Mouse (Mus musculus) Patski (cell line): ENCODE data around the gene Mdfic. TPM values are rescaled to one million over a fixed set of nuclear protein-coding genes. Genes with fewer than 3 reads are reported as not detected.
"Not testable (repeated sequence)": the region's sequence is repeated elsewhere in the genome, so short reads cannot be mapped to it uniquely, and the experiment has no call there.

Experiments
- ATAC-seq: fragments of 100-300 bp; one replicate; pipeline ENCODE4 v1.8.0; 2021
- CTCF ChIA-PET: fragments of 350-600 bp; sonication (Branson Sonifier 250); formaldehyde crosslinking; loops from one replicate; lab custom pipeline; 2022; ENCODE audit warnings: inconsistent platforms; lab: Charles Lee
- POLR2A ChIA-PET: fragments of 350-600 bp; sonication (Branson Sonifier 250); formaldehyde crosslinking; loops from one replicate; lab custom pipeline; 2022; ENCODE audit warnings: antibody characterized with exemption, inconsistent platforms; lab: Charles Lee
- DNase-seq: peaks from one replicate; pipeline ENCODE4 v3.0.0-alpha.2; 2011; ENCODE audit warnings: low read depth, low spot score
- H3K27me3 ChIP-seq: fragments of 371-371 bp; one replicate; pipeline ENCODE4 v1.5.1; 2021
- CTCF ChIP-seq: fragments of 100-300 bp; IDR thresholded peaks from one replicate; pipeline ENCODE4 v1.5.1; 2021
- in situ Hi-C: fragments of 300-500 bp; cut with MboI; formaldehyde crosslinking; loops from 3 replicates; pipeline ENCODE4 v1.11.1; 2018; ENCODE audit warnings: low pct_unique_long_range_greater_than_20kb, mixed read lengths
- polyA plus RNA-seq: library from polyadenylated mRNA; unstranded; gene quantifications from one replicate; pipeline ENCODE4 v1.2.3, GENCODE M21; 2021

Gene Mdfic
- 123 TPM for polyA plus RNA-seq

GRCm38 (mm10) chr6:15720461-15720817 lies at the start of gene Mdfic:
Gene Mdfic (plus strand): TSS chr6:15720661.
- ATAC-seq (peak; percentile 33), DNase-seq (no peak)
- CTCF ChIA-PET = interaction anchor here (0.9 kb wide), 1 partner anchor 69 kb away, joined by 3 read pairs; no protein-coding TSS in a partner anchor
- no peaks in the 10 kb centered on the region for H3K27me3 ChIP-seq
- in situ Hi-C loops = no loop called here
- no peak for TF ChIP-seq CTCF
- POLR2A ChIA-PET = no interaction called here

DNA sequence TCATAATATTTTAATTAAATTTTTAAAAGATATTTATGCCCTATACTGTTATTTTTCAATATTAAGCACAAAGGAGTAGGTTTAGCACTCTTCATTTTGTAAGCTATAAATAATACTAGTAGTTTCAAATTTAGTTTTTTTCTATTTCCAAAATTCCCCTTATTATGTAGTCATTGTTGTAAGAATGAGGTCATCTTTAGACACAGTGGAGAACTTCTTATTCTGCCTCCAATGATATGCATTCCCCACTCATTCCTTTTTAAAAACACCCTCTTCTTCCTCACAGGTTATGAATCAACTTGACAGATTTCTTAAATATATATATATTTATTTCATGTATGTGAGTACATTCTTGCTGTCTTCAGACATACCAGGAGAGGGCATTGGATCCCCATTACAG lies 49.1 kb upstream of the Mdfic start:
- H3K27me3 ChIP-seq = no peaks in the 10 kb centered on the region
- ATAC-seq (no peak), DNase-seq (no peak)
- ChIA-PET CTCF (interaction anchor here (1.9 kb wide), 1 partner anchor 550 kb away, joined by 5 read pairs; no protein-coding TSS in a partner anchor), POLR2A (no interaction called here)
- in situ Hi-C loops = no loop called here
- peak; percentile 32 for TF ChIP-seq CTCF

- POLR2A ChIA-PET = no interaction called here
- in situ Hi-C loops = no loop called here
- CTCF ChIA-PET = no interaction called here
- DNase-seq = no peak
- ATAC-seq = no peak
- no peaks in the 10 kb centered on the region for H3K27me3 ChIP-seq
- TF ChIP-seq CTCF = no peak
Observed at GRCm38 (mm10) chr6:15710080-15710479, 10.4 kb upstream of the Mdfic start.

DNA sequence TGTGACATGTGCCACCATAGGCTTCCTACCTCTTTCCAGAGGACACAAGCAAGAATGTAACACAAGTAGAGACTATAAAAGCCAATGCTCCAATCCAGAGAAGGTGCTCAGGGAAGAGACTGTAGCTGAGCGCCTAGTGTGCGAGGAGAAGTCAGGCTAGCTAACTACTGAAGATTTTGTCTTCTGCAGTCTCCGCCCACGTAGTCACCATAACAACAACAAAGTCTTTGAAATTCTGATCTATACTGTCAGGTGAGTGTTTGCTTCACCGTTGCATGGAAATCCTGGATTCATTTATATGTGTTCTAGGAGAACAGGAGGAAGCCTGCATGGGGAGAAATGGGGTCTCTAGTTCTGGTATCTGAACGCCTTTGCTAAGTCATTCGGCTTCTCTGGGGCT lies 9.8 kb upstream of the Mdfic start:
- ATAC-seq (no peak), DNase-seq (no peak)
- H3K27me3 ChIP-seq = no peaks in the 10 kb centered on the region
- no peak for TF ChIP-seq CTCF
- ChIA-PET CTCF (no interaction called here), POLR2A (no interaction called here)
- in situ Hi-C loops = no loop called here

DNA sequence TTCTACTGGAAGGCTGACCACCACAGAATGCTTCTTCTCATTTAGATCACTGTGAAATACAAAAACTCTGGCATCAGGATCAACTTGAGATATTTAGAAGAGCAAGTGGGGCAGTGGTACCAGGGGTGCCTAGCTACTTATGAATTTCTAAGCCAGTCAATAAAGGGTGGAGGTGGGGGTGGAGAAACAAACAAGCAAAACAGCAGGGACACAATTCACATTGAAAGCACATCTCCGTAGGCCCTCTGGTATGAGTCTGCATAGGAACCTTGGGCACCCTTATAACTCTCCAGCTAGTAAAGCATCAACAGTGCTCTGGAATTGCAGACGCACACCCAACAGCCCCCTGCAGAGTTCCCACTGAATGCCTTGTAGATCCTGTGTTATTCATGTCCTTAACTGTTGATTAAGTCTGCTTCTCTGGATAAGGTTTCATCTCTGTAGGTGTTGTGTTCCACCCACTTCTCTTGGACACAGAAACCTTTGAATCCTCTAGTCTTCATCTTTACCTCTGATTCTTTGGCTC lies 7.5 kb upstream of the Mdfic start:
- no peak for DNase-seq
- no peaks in the 10 kb centered on the region for H3K27me3 ChIP-seq
- ATAC-seq = no peak
- ChIA-PET CTCF (no interaction called here), POLR2A (no interaction called here)
- no peak for TF ChIP-seq CTCF
- in situ Hi-C loops = no loop called here

- DNase-seq, H3K27me3 ChIP-seq, in situ Hi-C loops, POLR2A ChIA-PET, CTCF ChIA-PET, ATAC-seq: not testable (repeated sequence)
Observed at GRCm38 (mm10) chr6:15714036-15714435, 6.4 kb upstream of the Mdfic start.

DNA sequence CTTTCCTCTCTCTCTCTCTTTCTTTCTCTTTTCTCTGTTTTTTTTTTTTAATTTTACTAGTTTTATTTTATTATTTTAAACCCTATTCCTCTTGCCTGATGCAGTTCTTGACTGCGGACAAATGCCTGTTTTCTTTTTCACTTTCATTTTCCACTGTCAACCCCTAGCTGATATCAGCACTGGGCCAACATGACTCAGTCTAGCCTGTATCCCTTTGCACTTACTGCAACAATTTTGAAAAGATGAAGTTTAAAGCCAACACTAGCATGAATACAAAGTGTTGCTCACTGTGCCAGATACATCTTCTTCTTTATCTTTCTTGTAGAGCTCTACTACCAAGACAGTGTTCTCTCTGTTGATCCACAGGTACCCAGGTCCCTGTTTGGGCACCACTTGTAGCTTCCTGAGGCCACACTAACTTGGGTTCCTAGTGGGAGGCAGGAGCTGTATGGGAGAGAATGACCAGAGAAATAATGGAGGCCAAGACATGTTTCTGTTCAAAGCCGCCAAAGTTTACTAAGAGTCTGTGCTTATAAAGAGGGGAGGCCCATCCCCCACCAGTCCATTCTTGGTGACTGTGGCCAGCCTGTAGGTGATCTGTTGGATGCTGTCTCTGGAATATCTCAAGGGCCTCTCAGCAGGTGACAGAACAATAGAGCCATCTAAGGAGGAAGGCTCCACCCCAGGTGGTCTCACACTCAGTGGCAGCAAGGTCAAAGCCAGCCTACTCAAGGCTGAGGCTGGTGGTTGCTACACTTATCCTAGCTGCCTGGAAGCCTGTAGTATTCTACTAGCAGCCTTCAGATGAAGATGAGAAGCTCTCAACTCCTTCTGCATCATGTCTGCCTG lies 5.2 kb upstream of the Mdfic start:
- in situ Hi-C loops = no loop called here
- no peaks in the 10 kb centered on the region for H3K27me3 ChIP-seq
- POLR2A ChIA-PET = no interaction called here
- CTCF ChIA-PET = no interaction called here
- ATAC-seq = no peak
- TF ChIP-seq CTCF = no peak
- DNase-seq = no peak

- in situ Hi-C loops = no loop called here
- no peak for TF ChIP-seq CTCF
- ATAC-seq (no peak), DNase-seq (no peak)
- CTCF ChIA-PET = interaction anchor here (0.9 kb wide), 1 partner anchor 70 kb away, joined by 3 read pairs; no protein-coding TSS in a partner anchor
- H3K27me3 ChIP-seq = no peaks in the 10 kb centered on the region
- POLR2A ChIA-PET = no interaction called here
Observed at GRCm38 (mm10) chr6:15719919-15720318, 542 bp upstream of the Mdfic start.

DNA sequence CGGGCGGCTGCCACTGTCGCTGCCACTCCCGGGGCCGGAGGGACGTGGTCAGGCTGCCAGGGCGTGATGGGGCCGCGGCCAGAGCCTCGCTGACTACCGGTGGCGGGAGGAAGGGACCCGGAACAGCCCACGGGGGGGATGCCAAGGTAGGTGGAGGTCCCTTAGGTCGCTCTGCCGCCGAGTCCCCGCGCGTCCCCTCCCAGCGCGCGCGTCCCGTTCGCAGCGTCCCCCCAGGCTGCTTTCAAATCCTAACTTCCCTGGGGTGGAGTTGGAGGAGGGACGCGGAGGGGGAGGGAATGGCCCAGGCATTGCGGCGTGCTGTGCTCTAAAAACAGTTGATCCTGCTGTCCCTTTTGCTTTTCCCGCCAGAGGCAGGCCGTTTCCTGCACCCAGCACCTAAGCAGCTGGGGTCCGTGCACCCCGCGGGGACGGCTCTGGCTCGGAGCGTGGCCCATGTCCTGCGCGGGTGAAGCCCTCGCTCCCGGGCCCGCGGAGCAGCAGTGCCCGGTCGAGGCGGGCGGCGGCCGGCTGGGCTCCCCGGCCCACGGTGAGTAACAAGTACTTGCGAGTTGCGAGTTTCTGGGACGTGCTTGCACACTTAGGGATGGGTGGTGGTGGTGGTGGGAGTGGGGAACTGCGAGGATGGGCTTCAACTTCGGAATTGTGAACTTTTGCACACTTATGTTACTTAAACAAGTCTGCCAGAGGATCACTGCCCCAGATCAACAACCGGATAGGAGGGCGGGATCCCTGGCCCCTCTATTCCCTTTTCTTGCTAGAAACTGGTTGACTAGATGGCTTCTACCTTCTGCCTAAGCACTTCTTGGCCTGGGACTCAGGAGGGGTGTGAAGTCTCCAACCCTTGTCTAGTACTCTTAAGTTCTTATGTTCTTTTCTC lies 606 bp downstream of the Mdfic start:
- no peaks in the 10 kb centered on the region for H3K27me3 ChIP-seq
- no peak for TF ChIP-seq CTCF
- POLR2A ChIA-PET = no interaction called here
- in situ Hi-C loops = no loop called here
- peak; percentile 71 for ATAC-seq
- CTCF ChIA-PET = interaction anchor here (0.9 kb wide), 1 partner anchor 69 kb away, joined by 3 read pairs; no protein-coding TSS in a partner anchor
- DNase-seq = no peak

DNA sequence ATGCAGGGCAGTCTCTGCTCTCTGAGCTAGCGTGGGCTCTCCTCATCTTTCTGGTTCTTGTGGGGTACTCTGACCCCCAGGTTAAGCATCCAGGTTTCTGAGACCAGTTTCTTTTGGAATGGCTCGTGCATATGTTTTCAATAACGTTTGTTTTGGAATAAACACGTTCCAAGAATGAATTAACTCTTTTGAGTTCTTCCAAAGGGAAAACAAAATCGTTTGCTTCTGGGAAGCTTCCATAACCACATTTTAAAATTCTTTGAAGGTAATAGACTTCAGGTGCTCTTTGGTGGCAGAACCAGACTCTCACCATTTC lies 1.2 kb downstream of the Mdfic start:
- no peak for TF ChIP-seq CTCF
- in situ Hi-C loops = no loop called here
- ChIA-PET CTCF (no interaction called here), POLR2A (no interaction called here)
- ATAC-seq (no peak), DNase-seq (no peak)
- no peaks in the 10 kb centered on the region for H3K27me3 ChIP-seq

GRCm38 (mm10) chr6:15722631-15723030 lies 2.2 kb downstream of the Mdfic start:
- H3K27me3 ChIP-seq, ATAC-seq, DNase-seq, POLR2A ChIA-PET, CTCF ChIA-PET, in situ Hi-C loops: not testable (repeated sequence)
